Mouse (Mus musculus) inflammation-experienced regulatory T-cells (primary cell): Measurements from ENCODE around the gene Gm17693. TPM values are rescaled to one million over a fixed set of nuclear protein-coding genes. Genes with fewer than 3 reads are reported as not detected.

ENCODE experiments used
- polyA plus RNA-seq, 2 experiments: library from polyadenylated mRNA; unstranded; fragments of 100-300 nt; shearing (Covaris generic); gene quantifications; one replicate each; pipeline ENCODE4 v1.2.1; 2017

Gm17693 gene
- polyA plus RNA-seq, result not detected

GRCm38 (mm10) chrX:125705144-125705543, at the start of gene Gm17693:
Gm17693 (plus strand) TSS chrX:125705444.

